Comparison of ENCODE assay signal across 8 mouse cellular contexts in genomic region chr11:59786444-59787198, GRCm38 (mm10). TPM values are rescaled to one million over a fixed set of nuclear protein-coding genes. Genes with fewer than 3 reads are reported as not detected.
A peak's percentile ranks its signal among the peaks of the same experiment; 100 is the strongest.
DNase-seq lines count a peak whose midpoint lies in the region; ATAC-seq and TF ChIP-seq lines count a peak whose summit lies in the region.

No protein-coding gene starts in this region.

- H3K27ac ChIP-seq in testis, adult 2 months (ENCODE audit: control insufficient read depth, insufficient read depth, low read depth, low read length) = peak overlapping the region; percentile 92
- no peak overlapping the region for H3K27ac ChIP-seq in liver, embryonic 16.5 days (ENCODE audit: low read length)
- no peak overlapping the region for H3K27ac ChIP-seq in stomach, embryonic 16.5 days (ENCODE audit: low read length)

- 44% methylated on average over 15 of the region's 15 CpGs for WGBS in liver, embryonic 16.5 days (ENCODE audit: insufficient replicate concordance)
- 37% methylated on average over 15 of the region's 15 CpGs for WGBS in stomach, embryonic 16.5 days

- peaks cover 6% of the 10 kb centered on the region for H3K36me3 ChIP-seq in testis, adult 2 months (ENCODE audit: control insufficient read depth, insufficient read depth, low read length)
- H3K36me3 ChIP-seq in liver, embryonic 16.5 days (ENCODE audit: control insufficient read depth, insufficient read depth) = no peaks in the 10 kb centered on the region
- 0 out of 2 replicates have a peak, but pooled peaks cover under 1% of the 10 kb centered on the region for H3K36me3 ChIP-seq in stomach, embryonic 16.5 days (ENCODE audit: control insufficient read depth, insufficient read depth, low read length)

- TF ChIP-seq CTCF in testis, adult 2 months (IDR thresholded peaks at IDR 0.05; ENCODE audit: control insufficient read depth, insufficient read depth, insufficient replicate concordance, low read depth, low read length) = no peak

- H3K27me3 ChIP-seq in testis, adult 2 months (ENCODE audit: control insufficient read depth, insufficient read depth, low read length) = no peaks in the 10 kb centered on the region
- H3K27me3 ChIP-seq in liver, embryonic 16.5 days (ENCODE audit: control insufficient read depth, insufficient read depth, low read depth, low read length) = no peaks in the 10 kb centered on the region
- no peaks in the 10 kb centered on the region for H3K27me3 ChIP-seq in stomach, embryonic 16.5 days (ENCODE audit: control insufficient read depth, insufficient read depth, low read length)

- H3K9me3 ChIP-seq in liver, embryonic 16.5 days (replicated peaks; ENCODE audit: control insufficient read depth, low read length) = no peaks in the 10 kb centered on the region
- no peaks in the 10 kb centered on the region for H3K9me3 ChIP-seq in stomach, embryonic 16.5 days (replicated peaks; ENCODE audit: control insufficient read depth, low read length)

- H3K4me3 ChIP-seq in testis, adult 2 months (ENCODE audit: control insufficient read depth, low read depth, low read length) = peak overlapping the region; percentile 85
- H3K4me3 ChIP-seq in liver, embryonic 16.5 days (ENCODE audit: low read depth, low read length) = peak overlapping the region; percentile 56
- peak overlapping the region; percentile 55 for H3K4me3 ChIP-seq in stomach, embryonic 16.5 days (replicated peaks; ENCODE audit: low read length)

- H3K4me2 ChIP-seq in liver, embryonic 16.5 days (ENCODE audit: low read depth, low read length) = peak overlapping the region; percentile 79
- peak overlapping the region; percentile 98 for H3K4me2 ChIP-seq in stomach, embryonic 16.5 days (ENCODE audit: low read depth, low read length)

- H3K4me1 ChIP-seq in testis, adult 2 months (ENCODE audit: control insufficient read depth, insufficient read depth, low read length) = peaks cover 7% of the 10 kb centered on the region
- H3K4me1 ChIP-seq in liver, embryonic 16.5 days (ENCODE audit: control insufficient read depth, low read depth, low read length) = peaks cover 5% of the 10 kb centered on the region
- peaks cover 5% of the 10 kb centered on the region for H3K4me1 ChIP-seq in stomach, embryonic 16.5 days (ENCODE audit: control insufficient read depth, insufficient read depth, low read length)

- peak; percentile 48 for DNase-seq in adrenal gland, adult 2 months
- no peak for DNase-seq in adrenal gland, postnatal 25 days
- no peak for DNase-seq in testis, postnatal 10 days (ENCODE audit: low spot score)
- no peak for DNase-seq in right cerebral cortex, postnatal 10 days (ENCODE audit: low spot score in 2 of 2)
- DNase-seq in retina, embryonic 14.5 days (ENCODE audit: low spot score) = no peak

- ATAC-seq in liver, embryonic 16.5 days (ENCODE audit: low read depth) = 0 out of 2 replicates have a peak, but pooled peaks have one; percentile 16
- ATAC-seq in stomach, embryonic 16.5 days (ENCODE audit: insufficient read depth, low FRiP score) = peak; percentile 16; the same call in 1 of the 2 replicates

- TF ChIP-seq POLR2A in testis, adult 2 months (IDR thresholded peaks at IDR 0.05; ENCODE audit: control insufficient read depth, low read depth, low read length) = peak; percentile 47; the same call in 1 of the 2 replicates

- H3K9ac ChIP-seq in liver, embryonic 16.5 days (ENCODE audit: low read depth, low read length) = peak overlapping the region; percentile 47
- H3K9ac ChIP-seq in stomach, embryonic 16.5 days (ENCODE audit: low read length) = peak overlapping the region; percentile 73

RNA-seq across cellular contexts. Expression of gene Pld6, which starts 0.8 kb away (rescaled TPM):
- 1 to 10 TPM; 1.7 to 2.6 TPM for total RNA-seq in adrenal gland, adult 2 months (2021)
- 10.6 and 12.5 TPM in 2 replicates for polyA plus RNA-seq in adrenal gland, adult 2 months (2012; rRNA removed)
- 4.1 and 4.6 TPM in 2 replicates for total RNA-seq in adrenal gland, postnatal 25 days (2021)
- polyA plus RNA-seq in testis, adult 2 months (2012; rRNA removed) = 101 and 110 TPM in 2 replicates
- 2.1 and 2.5 TPM in 2 replicates for polyA plus RNA-seq in liver, embryonic 16.5 days (2015; fragmentation: Nextera tagmentation; extraction: Ambion mirVana)
- 6.0 and 7.7 TPM in 2 replicates for polyA plus RNA-seq in stomach, embryonic 16.5 days (2015; fragmentation: Nextera tagmentation; extraction: Ambion mirVana)

RNA-seq across cellular contexts. Expression of gene Flcn, which starts 23.2 kb away (rescaled TPM):
- 10 to 100 TPM; 45.1 to 88.0 TPM for total RNA-seq in adrenal gland, adult 2 months (2021)
- 71.5 and 72.1 TPM in 2 replicates for polyA plus RNA-seq in adrenal gland, adult 2 months (2012; rRNA removed)
- 50.9 and 52.6 TPM in 2 replicates for total RNA-seq in adrenal gland, postnatal 25 days (2021)
- polyA plus RNA-seq in testis, adult 2 months (2012; rRNA removed) = 20.0 and 20.3 TPM in 2 replicates
- 15.3 and 19.3 TPM in 2 replicates for polyA plus RNA-seq in liver, embryonic 16.5 days (2015; fragmentation: Nextera tagmentation; extraction: Ambion mirVana)
- polyA plus RNA-seq in stomach, embryonic 16.5 days (2015; fragmentation: Nextera tagmentation; extraction: Ambion mirVana) = 34.1 and 35.6 TPM in 2 replicates

RNA-seq across cellular contexts. Expression of gene Nt5m, which starts 52.6 kb away (rescaled TPM):
- total RNA-seq in adrenal gland, adult 2 months (2021) = 10 to 100 TPM; 27.2 to 33.0 TPM
- 48.2 and 51.1 TPM in 2 replicates for polyA plus RNA-seq in adrenal gland, adult 2 months (2012; rRNA removed)
- total RNA-seq in adrenal gland, postnatal 25 days (2021) = 26.7 and 30.1 TPM in 2 replicates
- 97.1 and 100 TPM in 2 replicates for polyA plus RNA-seq in testis, adult 2 months (2012; rRNA removed)
- polyA plus RNA-seq in liver, embryonic 16.5 days (2015; fragmentation: Nextera tagmentation; extraction: Ambion mirVana) = 12.8 and 15.2 TPM in 2 replicates
- 29.4 and 31.6 TPM in 2 replicates for polyA plus RNA-seq in stomach, embryonic 16.5 days (2015; fragmentation: Nextera tagmentation; extraction: Ambion mirVana)

RNA-seq across cellular contexts. Expression of gene Cops3, which starts 53.0 kb away (rescaled TPM):
- total RNA-seq in adrenal gland, adult 2 months (2021) = 100 to 1,000 TPM in 1 of 2 experiments, 10 to 100 TPM in 1; 91.3 to 109 TPM
- polyA plus RNA-seq in adrenal gland, adult 2 months (2012; rRNA removed) = 16.7 and 18.2 TPM in 2 replicates
- total RNA-seq in adrenal gland, postnatal 25 days (2021) = 103 and 105 TPM in 2 replicates
- polyA plus RNA-seq in testis, adult 2 months (2012; rRNA removed) = 44.1 and 56.9 TPM in 2 replicates
- 81.3 and 84.8 TPM in 2 replicates for polyA plus RNA-seq in liver, embryonic 16.5 days (2015; fragmentation: Nextera tagmentation; extraction: Ambion mirVana)
- polyA plus RNA-seq in stomach, embryonic 16.5 days (2015; fragmentation: Nextera tagmentation; extraction: Ambion mirVana) = 172 and 174 TPM in 2 replicates
